Mouse (Mus musculus) ES-Bruce4 (cell line): ENCODE measurements at regions not wholly inside any gene's neighbourhood (a gene's known extent, or its start where the extent isn't known, plus 50 kb on each side); places are given as distances from the start of the nearest gene placed in this dataset.

ENCODE experiments used
- H3K27ac ChIP-seq: 2 replicates; pipeline ENCODE4 v1.5.1; 2012; ENCODE audit warnings: low read length, inconsistent platforms; ENCODE audit not compliant: insufficient read depth
- H3K27me3 ChIP-seq: 2 replicates; pipeline ENCODE4 v1.6.1; 2012; ENCODE audit warnings: mild to moderate bottlenecking, low read length, inconsistent platforms; ENCODE audit not compliant: control insufficient read depth, poor library complexity, insufficient read depth, severe bottlenecking
- H3K36me3 ChIP-seq: 2 replicates; pipeline ENCODE4 v1.6.1; 2012; ENCODE audit warnings: inconsistent platforms, mild to moderate bottlenecking, low read length, moderate library complexity; ENCODE audit not compliant: control insufficient read depth, poor library complexity, insufficient read depth, severe bottlenecking
- H3K4me1 ChIP-seq: one replicate; pipeline ENCODE4 v1.8.1; 2011; ENCODE audit warnings: low read length; ENCODE audit not compliant: control insufficient read depth, insufficient read depth
- H3K4me3 ChIP-seq: 2 replicates; pipeline ENCODE4 v1.5.1; 2011; ENCODE audit warnings: low read depth, mild to moderate bottlenecking, low read length
- H3K9ac ChIP-seq: 2 replicates; pipeline ENCODE4 v1.6.1; 2012; ENCODE audit warnings: low read depth, mild to moderate bottlenecking, inconsistent platforms; ENCODE audit not compliant: poor library complexity, severe bottlenecking
- H3K9me3 ChIP-seq: replicated peaks from 2 replicates; pipeline ENCODE4 v1.6.1; 2012; ENCODE audit warnings: mild to moderate bottlenecking, low read length, inconsistent platforms; ENCODE audit not compliant: control insufficient read depth, poor library complexity, insufficient read depth, severe bottlenecking
- CTCF ChIP-seq: IDR thresholded peaks from one replicate; pipeline ENCODE4 v1.8.1; 2011; ENCODE audit warnings: low read depth, low read length
- EP300 ChIP-seq: IDR thresholded peaks from 2 replicates; pipeline ENCODE4 v1.6.1; 2011; ENCODE audit warnings: low read depth, low read length; ENCODE audit not compliant: insufficient read depth
- POLR2A ChIP-seq: IDR thresholded peaks from one replicate; pipeline ENCODE4 v1.8.1; 2011; ENCODE audit warnings: low read length; ENCODE audit not compliant: insufficient read depth

GRCm38 (mm10) chr8:116344590-116345222 is 160.1 kb upstream of the Dynlrb2 start:
- Histone ChIP-seq H3K36me3 (no peaks in the 10 kb centered on the region), H3K4me3 (no peak overlapping the region), H3K27ac (no peak overlapping the region)

GRCm38 (mm10) chr8:116343534-116343933 is 161.2 kb upstream of the Dynlrb2 start:
- H3K27ac ChIP-seq = no peak overlapping the region
- H3K27me3 ChIP-seq = no peaks in the 10 kb centered on the region
- no peak overlapping the region for H3K9ac ChIP-seq
- no peaks in the 10 kb centered on the region for H3K4me1 ChIP-seq
- TF ChIP-seq CTCF (no peak), EP300 (no peak), POLR2A (no peak)
- H3K36me3 ChIP-seq = no peaks in the 10 kb centered on the region
- no peaks in the 10 kb centered on the region for H3K9me3 ChIP-seq
- H3K4me3 ChIP-seq = no peak overlapping the region

More at GRCm38 (mm10) chr8:116344590-116345222, 160.1 kb upstream of the Dynlrb2 start:
- Histone ChIP-seq H3K9me3 (no peaks in the 10 kb centered on the region), H3K9ac (no peak overlapping the region), H3K4me1 (no peaks in the 10 kb centered on the region), H3K27me3 (no peaks in the 10 kb centered on the region)
- TF ChIP-seq POLR2A (no peak), EP300 (no peak), CTCF (no peak)

- TF ChIP-seq EP300 = no peak
- TF ChIP-seq POLR2A = no peak
- no peak for TF ChIP-seq CTCF
- H3K27ac ChIP-seq = no peak overlapping the region
Observed at GRCm38 (mm10) chr8:116334772-116335171, 170.0 kb upstream of the Dynlrb2 start.

GRCm38 (mm10) chr8:116334101-116334500 is 170.7 kb upstream of the Dynlrb2 start:
- no peak for TF ChIP-seq EP300
- no peak for TF ChIP-seq POLR2A
- TF ChIP-seq CTCF = no peak
- Histone ChIP-seq H3K9ac (no peak overlapping the region), H3K4me3 (no peak overlapping the region), H3K9me3 (no peaks in the 10 kb centered on the region), H3K27me3 (no peaks in the 10 kb centered on the region), H3K36me3 (no peaks in the 10 kb centered on the region), H3K4me1 (no peaks in the 10 kb centered on the region), H3K27ac (no peak overlapping the region)

More at GRCm38 (mm10) chr8:116334772-116335171, 170.0 kb upstream of the Dynlrb2 start:
- Histone ChIP-seq H3K4me1 (no peaks in the 10 kb centered on the region), H3K9ac (no peak overlapping the region), H3K36me3 (no peaks in the 10 kb centered on the region), H3K27me3 (no peaks in the 10 kb centered on the region), H3K9me3 (no peaks in the 10 kb centered on the region), H3K4me3 (no peak overlapping the region)

- Histone ChIP-seq H3K9me3 (no peaks in the 10 kb centered on the region), H3K9ac (no peak overlapping the region), H3K4me3 (no peak overlapping the region), H3K36me3 (no peaks in the 10 kb centered on the region), H3K27me3 (0 out of 2 replicates have a peak, but pooled peaks cover 1% of the 10 kb centered on the region), H3K4me1 (no peaks in the 10 kb centered on the region), H3K27ac (no peak overlapping the region)
- TF ChIP-seq CTCF (no peak), EP300 (no peak), POLR2A (no peak)
Observed at GRCm38 (mm10) chr8:116320014-116320680, 184.6 kb upstream of the Dynlrb2 start.

- TF ChIP-seq EP300 = no peak
- TF ChIP-seq CTCF = no peak
- TF ChIP-seq POLR2A = no peak
Observed at GRCm38 (mm10) chr8:116315410-116315809, 189.4 kb upstream of the Dynlrb2 start.

More at GRCm38 (mm10) chr8:116315410-116315809, 189.4 kb upstream of the Dynlrb2 start:
- Histone ChIP-seq H3K9me3 (no peaks in the 10 kb centered on the region), H3K4me1 (no peaks in the 10 kb centered on the region), H3K36me3 (no peaks in the 10 kb centered on the region), H3K4me3 (no peak overlapping the region), H3K9ac (no peak overlapping the region), H3K27me3 (no peaks in the 10 kb centered on the region), H3K27ac (no peak overlapping the region)
